Mouse (Mus musculus): ENCODE measurements around the gene Ppa1. TPM values are rescaled to one million over a fixed set of nuclear protein-coding genes. Genes with fewer than 3 reads are reported as not detected.

Gene Ppa1
- polyA plus RNA-seq, 1 experiment from 2014 or later = 112 TPM

- no peak for ATAC-seq
- POLR2A ChIA-PET = interaction anchor here (1.0 kb wide), 1 partner anchor 15 kb away, joined by 3 read pairs; the partner anchor contains the start of gene Ppa1
- H3K27me3 ChIP-seq = no peaks in the 10 kb centered on the region
- in situ Hi-C loops (cut with MboI; ENCODE audit: low pct_unique_long_range_greater_than_20kb) = no loop called here
- DNase-seq (ENCODE audit: low read depth, low spot score) = no peak
- CTCF ChIA-PET = interaction anchor here (0.8 to 3.3 kb wide), 5 partner anchors 17 to 174 kb away, joined by 3 to 11 read pairs (median 4); partner anchors contain the start of gene Sar1a
- no peak for TF ChIP-seq CTCF (IDR thresholded peaks at IDR 0.05)
These were observed 14.1 kb downstream of the Ppa1 start for GRCm38 (mm10) chr10:61662391-61662988.

- in situ Hi-C loops (cut with MboI; ENCODE audit: low pct_unique_long_range_greater_than_20kb) = no loop called here
- TF ChIP-seq CTCF (IDR thresholded peaks at IDR 0.05) = no peak
- DNase-seq (ENCODE audit: low read depth, low spot score) (no peak), ATAC-seq (no peak)
- ChIA-PET CTCF (interaction anchor here (3.3 kb wide), 1 partner anchor 57 kb away, joined by 11 read pairs; no protein-coding TSS in a partner anchor), POLR2A (interaction anchor here (0.7 kb wide), 1 partner anchor 475 kb away, joined by 5 read pairs; no protein-coding TSS in a partner anchor)
- no peaks in the 10 kb centered on the region for H3K27me3 ChIP-seq
These were observed 16.8 kb downstream of the Ppa1 start for GRCm38 (mm10) chr10:61665111-61665510.

- CTCF ChIA-PET = interaction anchor here (1.1 to 3.3 kb wide), 2 partner anchors 58 to 173 kb away, joined by 3 to 11 read pairs; no protein-coding TSS in a partner anchor
- no peak for TF ChIP-seq CTCF (IDR thresholded peaks at IDR 0.05)
- POLR2A ChIA-PET = no interaction called here
- in situ Hi-C loops (cut with MboI; ENCODE audit: low pct_unique_long_range_greater_than_20kb) = no loop called here
- DNase-seq (ENCODE audit: low read depth, low spot score) (no peak), ATAC-seq (no peak)
- H3K27me3 ChIP-seq = no peaks in the 10 kb centered on the region
These were observed 17.3 kb downstream of the Ppa1 start for GRCm38 (mm10) chr10:61665651-61666050.

- no peak for ATAC-seq
- TF ChIP-seq CTCF (IDR thresholded peaks at IDR 0.05) = no peak
- CTCF ChIA-PET = interaction anchor here (0.9 to 2.2 kb wide), 5 partner anchors 9 to 205 kb away, joined by 3 to 9 read pairs (median 4); partner anchors contain the start of gene Sar1a
- no peaks in the 10 kb centered on the region for H3K27me3 ChIP-seq
- DNase-seq (ENCODE audit: low read depth, low spot score) = no peak
- POLR2A ChIA-PET = no interaction called here
- in situ Hi-C loops (cut with MboI; ENCODE audit: low pct_unique_long_range_greater_than_20kb) = no loop called here
These were observed 20.9 kb downstream of the Ppa1 start for GRCm38 (mm10) chr10:61669289-61669688.

GRCm38 (mm10) chr10:61669896-61670295 lies 21.5 kb downstream of the Ppa1 start:
- no peaks in the 10 kb centered on the region for H3K27me3 ChIP-seq
- CTCF ChIA-PET = interaction anchor here (0.9 to 2.2 kb wide), 5 partner anchors 8 to 206 kb away, joined by 3 to 9 read pairs (median 4); partner anchors contain the start of gene Sar1a
- in situ Hi-C loops (cut with MboI; ENCODE audit: low pct_unique_long_range_greater_than_20kb) = no loop called here

GRCm38 (mm10) chr10:61670758-61671157 lies 22.4 kb downstream of the Ppa1 start:
- ATAC-seq (no peak), DNase-seq (ENCODE audit: low read depth, low spot score) (no peak)
- in situ Hi-C loops (cut with MboI; ENCODE audit: low pct_unique_long_range_greater_than_20kb) = no loop called here
- POLR2A ChIA-PET = interaction anchor here (0.6 kb wide), 1 partner anchor 293 kb away, joined by 3 read pairs; no protein-coding TSS in a partner anchor
- H3K27me3 ChIP-seq = no peaks in the 10 kb centered on the region
- TF ChIP-seq CTCF (IDR thresholded peaks at IDR 0.05) = peak; percentile 66
- CTCF ChIA-PET = interaction anchor here (1.0 to 2.2 kb wide), 4 partner anchors 9 to 69 kb away, joined by 3 to 9 read pairs (median 4); partner anchors contain the start of gene Sar1a

More at GRCm38 (mm10) chr10:61669896-61670295, 21.5 kb downstream of the Ppa1 start:
- DNase-seq (ENCODE audit: low read depth, low spot score) (no peak), ATAC-seq (no peak)
- TF ChIP-seq CTCF (IDR thresholded peaks at IDR 0.05) = no peak
- POLR2A ChIA-PET = no interaction called here

GRCm38 (mm10) chr10:61675935-61676334 lies 27.6 kb downstream of the Ppa1 start:
- no peaks in the 10 kb centered on the region for H3K27me3 ChIP-seq
- DNase-seq (ENCODE audit: low read depth, low spot score) (no peak), ATAC-seq (no peak)
- no peak for TF ChIP-seq CTCF (IDR thresholded peaks at IDR 0.05)
- ChIA-PET POLR2A (no interaction called here), CTCF (interaction anchor here (2.0 kb wide), 1 partner anchor 15 kb away, joined by 5 read pairs; no protein-coding TSS in a partner anchor)
- in situ Hi-C loops (cut with MboI; ENCODE audit: low pct_unique_long_range_greater_than_20kb) = no loop called here

- POLR2A ChIA-PET = no interaction called here
- CTCF ChIA-PET = interaction anchor here (1.0 to 1.4 kb wide), 4 partner anchors 10 to 72 kb away, joined by 3 to 5 read pairs (median 4); no protein-coding TSS in a partner anchor
- H3K27me3 ChIP-seq = no peaks in the 10 kb centered on the region
- no peak for TF ChIP-seq CTCF (IDR thresholded peaks at IDR 0.05)
- in situ Hi-C loops (cut with MboI; ENCODE audit: low pct_unique_long_range_greater_than_20kb) = no loop called here
- ATAC-seq (peak; percentile 7), DNase-seq (ENCODE audit: low read depth, low spot score) (no peak)
These were observed 31.2 kb downstream of the Ppa1 start for GRCm38 (mm10) chr10:61679545-61679944.

- ATAC-seq = peak; percentile 97
- POLR2A ChIA-PET = interaction anchor here (0.6 kb wide), 1 partner anchor 241 kb away, joined by 5 read pairs; no protein-coding TSS in a partner anchor
- in situ Hi-C loops (cut with MboI; ENCODE audit: low pct_unique_long_range_greater_than_20kb) = no loop called here
- peak; percentile 72 for DNase-seq (ENCODE audit: low read depth, low spot score)
- H3K27me3 ChIP-seq = no peaks in the 10 kb centered on the region
- no peak for TF ChIP-seq CTCF (IDR thresholded peaks at IDR 0.05)
- CTCF ChIA-PET = interaction anchor here (1.0 to 1.4 kb wide), 4 partner anchors 11 to 71 kb away, joined by 3 to 5 read pairs (median 4); no protein-coding TSS in a partner anchor
These were observed 31.9 kb downstream of the Ppa1 start, which contains the start of gene Sar1a for GRCm38 (mm10) chr10:61680015-61680913. Gene Sar1a, plus strand, starts transcription at chr10:61680299.

GRCm38 (mm10) chr10:61689405-61689804 lies 41.1 kb downstream of the Ppa1 start:
- CTCF ChIA-PET = no interaction called here
- TF ChIP-seq CTCF (IDR thresholded peaks at IDR 0.05) = no peak
- ATAC-seq (no peak), DNase-seq (ENCODE audit: low read depth, low spot score) (no peak)
- in situ Hi-C loops (cut with MboI; ENCODE audit: low pct_unique_long_range_greater_than_20kb) = no loop called here
- H3K27me3 ChIP-seq = no peaks in the 10 kb centered on the region
- POLR2A ChIA-PET = no interaction called here
